Mouse (Mus musculus) limb, embryonic 11.5 days (tissue): ENCODE results near the gene Gm5741. TPM values are rescaled to one million over a fixed set of nuclear protein-coding genes. Genes with fewer than 3 reads are reported as not detected.

ENCODE experiments used
- ATAC-seq: fragments of 200-750 bp; cut with Nextera tagmentation; 2 replicates; pipeline ENCODE4 v1.8.0; 2017; ENCODE audit warnings: low read depth; ENCODE audit not compliant: insufficient number of reproducible peaks, low FRiP score, low TSS enrichment
- DNase-seq: peaks from one replicate; pipeline ENCODE4 v3.0.0-alpha.2; 2015; ENCODE audit warnings: low spot score
- H3K27ac ChIP-seq: fragments of 300-500 bp; sonication (generic); replicated peaks from 2 replicates; pipeline ENCODE4 v1.5.1; 2014; ENCODE audit warnings: low read depth, mild to moderate bottlenecking, low read length
- H3K27me3 ChIP-seq: fragments of 300-500 bp; sonication (generic); 2 replicates; pipeline ENCODE4 v1.6.1; 2014; ENCODE audit warnings: mild to moderate bottlenecking, low read length, mixed read lengths; ENCODE audit not compliant: control insufficient read depth, insufficient read depth
- H3K36me3 ChIP-seq: fragments of 300-500 bp; sonication (generic); 2 replicates; pipeline ENCODE4 v1.6.1; 2014; ENCODE audit warnings: mild to moderate bottlenecking, low read length, moderate library complexity, mixed read lengths; ENCODE audit not compliant: control insufficient read depth, insufficient read depth
- H3K4me1 ChIP-seq: fragments of 300-500 bp; sonication (generic); 2 replicates; pipeline ENCODE4 v1.6.1; 2014; ENCODE audit warnings: low read length, mixed read lengths; ENCODE audit not compliant: control insufficient read depth, insufficient read depth
- H3K4me2 ChIP-seq: fragments of 300-500 bp; sonication (generic); 2 replicates; pipeline ENCODE4 v1.6.1; 2014; ENCODE audit warnings: low read depth, mild to moderate bottlenecking, moderate library complexity; ENCODE audit not compliant: severe bottlenecking
- H3K4me3 ChIP-seq: fragments of 300-500 bp; sonication (generic); 2 replicates; pipeline ENCODE4 v1.5.1; 2014; ENCODE audit warnings: low read depth, low read length
- H3K9ac ChIP-seq: fragments of 300-500 bp; sonication (generic); 2 replicates; pipeline ENCODE4 v1.6.1; 2014; ENCODE audit warnings: mild to moderate bottlenecking, low read length
- H3K9me3 ChIP-seq: fragments of 300-500 bp; sonication (generic); 2 replicates; pipeline ENCODE4 v1.6.1; 2016; ENCODE audit warnings: low read length; ENCODE audit not compliant: control insufficient read depth
- WGBS: fragments of 180-500 bp; shearing (Covaris S2); extraction: QIAGEN DNeasy Blood & Tissue Kit; methylation state at CpG from one replicate; pipeline ENCODE4 v1.1.7; 2014; 5-methylcytosine and 5-hydroxymethylcytosine counted together
- polyA plus RNA-seq: library from polyadenylated mRNA; unstranded; fragments of >200 nt; fragmentation: Nextera tagmentation; extraction: Ambion mirVana; gene quantifications from 2 replicates; pipeline ENCODE4 v1.2.1, GENCODE M21; 2014

Gene Gm5741
- polyA plus RNA-seq, 1 experiment from 2014 or later: not detected

DNA sequence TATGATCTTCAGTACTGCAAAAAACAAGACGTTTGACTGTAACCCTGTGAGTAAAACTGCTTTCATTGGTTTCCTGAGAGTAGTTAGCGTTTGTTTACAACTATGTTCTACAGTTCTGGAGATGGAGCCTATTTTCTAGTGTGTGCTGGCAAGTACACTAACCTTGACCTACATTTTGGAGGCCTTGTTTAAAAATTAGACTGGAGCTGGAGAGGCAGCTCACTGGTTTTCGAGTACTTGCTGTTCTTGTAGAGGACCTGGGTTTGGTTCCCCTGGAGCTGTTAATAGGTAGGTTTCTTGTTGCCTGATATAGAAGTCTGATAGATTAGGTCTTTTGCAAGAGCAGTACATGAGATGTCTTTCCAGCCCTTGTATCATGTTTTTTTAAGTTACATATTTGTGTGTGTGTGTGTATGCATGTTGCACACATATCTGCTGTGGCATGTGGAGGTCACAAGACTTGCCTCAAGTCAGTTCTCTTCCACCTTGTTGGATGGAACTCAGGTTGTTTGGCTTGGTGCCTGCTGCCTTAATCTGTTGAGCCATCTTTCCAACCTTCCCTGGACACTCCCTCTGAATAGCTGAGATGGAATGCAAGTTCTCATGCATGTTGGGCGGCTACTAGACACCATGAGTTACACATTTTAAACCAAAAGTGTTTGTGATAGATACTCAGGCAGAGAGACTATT is 35.0 kb downstream of the Gm5741 start:
- DNase-seq (no peak), ATAC-seq (no peak)
- Histone ChIP-seq H3K4me3 (no peak overlapping the region), H3K9ac (no peak overlapping the region), H3K4me2 (no peak overlapping the region), H3K9me3 (no peaks in the 10 kb centered on the region), H3K36me3 (peaks cover 19% of the 10 kb centered on the region), H3K4me1 (peaks cover 14% of the 10 kb centered on the region; the same call in 1 of the 2 replicates), H3K27ac (no peak overlapping the region), H3K27me3 (no peaks in the 10 kb centered on the region)
- WGBS: 85% methylated on average over 4 of the region's 4 CpGs

DNA sequence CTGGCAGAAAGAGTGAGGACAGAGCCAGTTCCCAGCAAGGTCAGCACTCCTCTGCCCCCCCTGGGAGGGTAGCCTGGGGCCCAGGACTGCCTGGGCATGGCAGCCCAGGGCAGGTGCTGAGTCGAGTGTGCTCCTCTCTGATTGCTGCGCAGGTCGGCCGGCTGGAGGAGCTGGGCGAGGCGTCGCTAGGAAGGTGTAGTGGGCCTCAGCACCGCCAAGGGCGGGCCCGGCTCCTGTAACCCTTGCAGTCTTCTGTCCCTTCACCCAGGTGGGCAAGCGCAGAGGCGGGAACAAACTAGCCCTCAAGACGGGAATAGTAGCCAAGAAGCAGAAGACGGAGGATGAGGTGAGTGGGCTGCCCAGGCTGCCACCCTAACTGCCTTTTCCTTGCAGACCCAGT is 38.5 kb downstream of the Gm5741 start:
- Histone ChIP-seq H3K27me3 (no peaks in the 10 kb centered on the region), H3K9me3 (no peaks in the 10 kb centered on the region), H3K4me2 (no peak overlapping the region; the same call in 1 of the 2 replicates), H3K4me3 (no peak overlapping the region), H3K36me3 (peaks cover 19% of the 10 kb centered on the region), H3K9ac (no peak overlapping the region), H3K27ac (no peak overlapping the region), H3K4me1 (peaks cover 9% of the 10 kb centered on the region; the same call in 1 of the 2 replicates)
- ATAC-seq (no peak), DNase-seq (no peak)
- 93% methylated on average over 14 of the region's 14 CpGs for WGBS

DNA sequence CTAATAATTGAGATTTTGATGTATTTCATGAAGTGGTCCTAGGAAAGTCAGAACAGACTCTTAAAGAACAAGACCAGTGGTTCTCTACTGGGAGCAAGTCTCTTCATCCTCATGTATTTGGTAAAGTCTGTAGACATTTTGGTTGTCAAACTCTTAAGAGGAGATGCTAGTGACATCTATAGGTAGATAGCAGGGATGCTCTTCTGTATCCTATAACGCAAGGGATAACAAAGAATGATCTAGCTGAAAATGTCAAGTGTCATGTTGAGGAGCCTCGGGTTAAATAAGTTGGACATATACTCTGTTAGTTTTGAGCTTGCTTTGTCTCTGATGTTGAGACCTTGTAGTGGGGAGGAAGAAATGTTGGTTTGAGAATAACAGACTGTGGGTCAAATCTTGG is 39.9 kb downstream of the Gm5741 start:
- Histone ChIP-seq H3K4me2 (peak overlapping the region; percentile 58), H3K9me3 (no peaks in the 10 kb centered on the region), H3K9ac (peak overlapping the region; percentile 34), H3K4me1 (peaks cover 11% of the 10 kb centered on the region; the same call in 1 of the 2 replicates), H3K27ac (no peak overlapping the region), H3K4me3 (peak overlapping the region; percentile 99), H3K36me3 (peaks cover 22% of the 10 kb centered on the region), H3K27me3 (no peaks in the 10 kb centered on the region)
- WGBS: 42% methylated on average over 2 of the region's 2 CpGs
- DNase-seq: no peak
- no peak for ATAC-seq

DNA sequence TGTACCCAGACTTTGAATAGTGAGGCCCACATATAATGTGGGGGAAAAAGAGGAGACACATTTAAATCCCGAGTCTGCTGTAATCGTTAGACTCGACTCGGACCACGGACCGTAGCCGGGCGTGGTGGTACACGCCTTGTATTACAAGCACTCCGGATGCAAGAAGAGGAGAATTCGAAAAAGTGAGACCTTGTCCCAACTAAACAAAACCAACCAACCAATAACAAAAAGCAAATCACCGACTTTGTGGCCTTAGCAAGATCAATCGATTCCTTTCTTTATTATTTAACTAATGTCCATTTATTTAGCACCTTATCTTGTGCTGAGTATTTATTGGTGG is 40.3 kb downstream of the Gm5741 start:
- Histone ChIP-seq H3K4me3 (peak overlapping the region; percentile 99), H3K4me2 (peak overlapping the region; percentile 58), H3K9me3 (no peaks in the 10 kb centered on the region), H3K4me1 (peaks cover 11% of the 10 kb centered on the region; the same call in 1 of the 2 replicates), H3K36me3 (peaks cover 22% of the 10 kb centered on the region), H3K27ac (peak overlapping the region; percentile 82; the same call in 1 of the 2 replicates), H3K27me3 (no peaks in the 10 kb centered on the region), H3K9ac (peak overlapping the region; percentile 99)
- no peak for DNase-seq
- no peak for ATAC-seq
- WGBS: 1% methylated on average over 13 of the region's 13 CpGs

DNA sequence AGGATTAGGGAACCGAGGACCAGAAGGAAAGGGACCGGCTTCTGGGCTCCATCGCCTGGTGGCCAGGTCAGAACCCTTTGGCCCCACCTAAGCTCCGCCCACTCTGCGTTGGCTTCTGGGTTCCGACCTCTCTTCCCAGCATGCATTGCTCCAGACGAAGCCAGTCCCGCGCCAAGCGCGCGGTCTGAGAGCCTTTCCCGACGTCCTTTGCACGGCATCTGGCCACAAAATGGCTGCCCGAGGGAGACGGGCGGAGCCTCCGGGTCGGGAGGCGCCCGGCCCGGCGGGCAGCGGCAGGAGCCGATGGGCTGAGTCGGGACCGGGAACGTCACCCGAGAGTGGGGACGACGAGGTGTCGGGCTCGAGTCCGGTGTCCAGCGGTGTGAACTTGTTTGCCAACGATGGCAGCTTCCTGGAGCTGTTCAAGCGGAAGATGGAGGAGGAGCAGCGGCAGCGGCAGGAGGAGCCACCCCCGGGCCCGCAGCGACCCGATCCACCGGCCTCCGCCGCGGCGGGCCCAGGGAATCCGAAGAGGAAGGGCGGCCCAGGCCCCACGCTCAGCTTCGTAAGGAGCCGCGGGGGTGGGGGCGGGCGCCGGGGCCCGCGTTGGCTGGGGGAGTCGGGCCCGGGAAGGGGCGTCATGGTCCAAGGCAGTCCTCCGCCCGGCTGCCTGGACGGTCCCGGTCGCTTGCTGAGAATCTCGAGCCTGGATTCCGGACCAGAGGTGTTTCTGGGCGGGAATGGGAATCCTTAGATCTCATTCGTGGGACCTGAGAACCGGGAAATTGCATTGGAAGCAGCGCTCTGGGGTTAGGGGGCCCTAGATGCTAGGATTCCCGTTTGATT is 40.9 kb downstream of the Gm5741 start, which contains the start of gene Trir:
TSS of gene Trir (plus strand) at position 154 of the 846 bp plus-strand sequence.
- Histone ChIP-seq H3K36me3 (peaks cover 23% of the 10 kb centered on the region), H3K9ac (peak within 1 kb of the TSS; percentile 99), H3K27ac (peak within 1 kb of the TSS; percentile 82), H3K27me3 (no peaks in the 10 kb centered on the region), H3K4me1 (peaks cover 11% of the 10 kb centered on the region; the same call in 1 of the 2 replicates), H3K4me3 (peak within 1 kb of the TSS; percentile 99), H3K4me2 (peak within 1 kb of the TSS; percentile 81), H3K9me3 (no peaks in the 10 kb centered on the region)
- ATAC-seq (peak; percentile 86), DNase-seq (peak; percentile 96)
- under 1% methylated on average over 75 of the region's 75 CpGs for WGBS

DNA sequence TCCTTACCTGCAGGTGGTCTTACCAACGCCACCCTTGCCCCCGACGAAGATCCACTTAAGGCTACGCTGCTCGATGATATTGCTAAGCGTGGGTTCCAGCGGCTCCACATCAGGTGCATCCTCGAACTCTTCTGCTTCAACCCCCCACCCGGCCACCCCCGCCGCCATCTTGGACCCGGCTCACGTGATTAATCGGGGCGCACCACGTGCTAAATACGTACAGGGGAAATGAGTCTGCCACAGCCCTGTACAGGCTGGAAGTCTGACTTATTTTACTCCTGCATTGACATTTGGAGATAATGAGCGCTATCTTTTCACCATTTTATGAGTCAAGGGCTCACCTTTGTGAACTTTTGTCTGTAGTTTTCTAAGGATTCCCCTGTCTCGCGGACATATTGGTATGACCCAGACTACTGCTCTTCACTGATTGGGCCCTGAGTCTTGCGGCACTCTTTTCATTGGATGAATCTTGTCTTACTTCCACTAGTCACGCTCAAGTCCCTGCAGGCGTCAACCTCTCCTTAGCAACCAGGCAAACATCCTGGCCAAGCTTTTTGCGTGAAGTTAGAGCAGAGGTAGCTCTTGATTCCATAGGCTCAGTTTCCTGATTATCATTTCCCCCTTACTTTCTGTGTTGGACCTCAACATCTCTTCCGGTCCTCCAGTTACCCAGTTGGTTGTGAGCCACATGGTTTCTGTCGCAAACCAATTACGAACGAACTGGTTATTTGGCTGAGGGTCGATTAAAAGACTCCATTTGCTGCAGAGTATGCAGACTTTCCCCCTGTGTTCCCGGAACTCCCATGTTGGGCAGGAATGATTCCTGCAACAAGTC is 42.5 kb downstream of the Gm5741 start, which contains the start of gene Asna1:
TSS of gene Asna1 (minus strand) at position 184 of the 835 bp plus-strand sequence.
- WGBS: 9% methylated on average over 30 of the region's 30 CpGs
- H3K27ac ChIP-seq: peak within 1 kb of the TSS; percentile 73
- H3K9me3 ChIP-seq: no peaks in the 10 kb centered on the region
- DNase-seq: peak; percentile 86
- peaks cover 17% of the 10 kb centered on the region for H3K36me3 ChIP-seq
- peak within 1 kb of the TSS; percentile 70 for H3K4me3 ChIP-seq
- peak within 1 kb of the TSS; percentile 81 for H3K4me2 ChIP-seq
- H3K27me3 ChIP-seq: no peaks in the 10 kb centered on the region
- peak within 1 kb of the TSS; percentile 63 for H3K9ac ChIP-seq
- peaks cover 11% of the 10 kb centered on the region; the same call in 1 of the 2 replicates for H3K4me1 ChIP-seq
- peak; percentile 85 for ATAC-seq

DNA sequence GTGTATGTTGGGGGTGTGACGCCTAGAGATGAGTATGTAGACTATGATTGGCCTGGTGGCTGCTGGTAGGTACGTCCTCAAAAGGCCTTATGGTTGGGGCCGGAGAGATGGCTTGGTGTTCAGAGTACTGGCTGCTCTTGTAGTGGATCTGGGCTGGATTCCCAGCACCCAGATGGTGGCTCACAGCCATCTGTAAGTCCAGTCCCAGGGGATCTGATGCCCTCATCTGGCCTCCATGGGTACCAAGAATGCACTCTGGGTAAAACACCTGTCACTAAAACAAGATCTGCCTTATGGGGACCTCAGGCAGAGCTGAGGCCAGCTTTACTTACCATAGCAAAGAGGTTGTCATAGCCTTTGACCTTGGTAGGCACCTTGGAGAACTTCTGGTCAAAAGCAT is 43.9 kb downstream of the Gm5741 start:
- ATAC-seq (no peak), DNase-seq (no peak)
- peaks cover 11% of the 10 kb centered on the region; the same call in 1 of the 2 replicates for H3K4me1 ChIP-seq

More for the DNA sequence above, 43.9 kb downstream of the Gm5741 start:
- Histone ChIP-seq H3K27me3 (no peaks in the 10 kb centered on the region), H3K9me3 (no peaks in the 10 kb centered on the region), H3K36me3 (peaks cover 12% of the 10 kb centered on the region), H3K4me3 (peak overlapping the region; percentile 70; the same call in 1 of the 2 replicates), H3K27ac (no peak overlapping the region), H3K4me2 (peak overlapping the region; percentile 81; the same call in 1 of the 2 replicates), H3K9ac (no peak overlapping the region)
- WGBS: 95% methylated on average over 3 of the region's 3 CpGs
